Mouse (Mus musculus) erythroblast, embryonic 14.5 days (primary cell): ENCODE data around the gene Ssu72. TPM values are rescaled to one million over a fixed set of nuclear protein-coding genes. Genes with fewer than 3 reads are reported as not detected.
"Not testable (repeated sequence)": the region's sequence is repeated elsewhere in the genome, so short reads cannot be mapped to it uniquely, and the experiment has no call there.

Experiments used
- H3K27me3 ChIP-seq: 2 replicates; pipeline ENCODE4 v1.6.1; 2012; ENCODE audit warnings: inconsistent platforms; ENCODE audit not compliant: control insufficient read depth
- H3K36me3 ChIP-seq: 2 replicates; pipeline ENCODE4 v1.6.1; 2012; ENCODE audit warnings: mild to moderate bottlenecking, inconsistent platforms; ENCODE audit not compliant: control insufficient read depth
- H3K4me1 ChIP-seq: 2 replicates; pipeline ENCODE4 v1.6.1; 2012; ENCODE audit warnings: inconsistent platforms; ENCODE audit not compliant: control insufficient read depth
- H3K4me3 ChIP-seq: replicated peaks from 2 replicates; pipeline ENCODE3; 2012; ENCODE audit warnings: moderate library complexity, mild to moderate bottlenecking, inconsistent platforms
- H3K9me3 ChIP-seq: 2 replicates; pipeline ENCODE4 v1.6.1; 2012; ENCODE audit warnings: low read length, inconsistent platforms, mixed read lengths; ENCODE audit not compliant: control insufficient read depth
- GATA1 ChIP-seq: IDR thresholded peaks from 2 replicates; pipeline ENCODE4 v1.6.1; 2012; ENCODE audit warnings: low read length, inconsistent platforms, mixed read lengths
- TAL1 ChIP-seq: IDR thresholded peaks from 3 replicates; pipeline ENCODE4 v1.6.1; 2012; ENCODE audit warnings: low read length, inconsistent platforms, mixed read lengths
- polyA plus RNA-seq: library from polyadenylated mRNA; stranded (reverse); fragments of >175 nt; gene quantifications from 2 replicates; pipeline ENCODE4 v1.2.3, GENCODE M21; 2012

Ssu72 gene
- polyA plus RNA-seq: 0.83 and 1.1 TPM in 2 replicates

DNA sequence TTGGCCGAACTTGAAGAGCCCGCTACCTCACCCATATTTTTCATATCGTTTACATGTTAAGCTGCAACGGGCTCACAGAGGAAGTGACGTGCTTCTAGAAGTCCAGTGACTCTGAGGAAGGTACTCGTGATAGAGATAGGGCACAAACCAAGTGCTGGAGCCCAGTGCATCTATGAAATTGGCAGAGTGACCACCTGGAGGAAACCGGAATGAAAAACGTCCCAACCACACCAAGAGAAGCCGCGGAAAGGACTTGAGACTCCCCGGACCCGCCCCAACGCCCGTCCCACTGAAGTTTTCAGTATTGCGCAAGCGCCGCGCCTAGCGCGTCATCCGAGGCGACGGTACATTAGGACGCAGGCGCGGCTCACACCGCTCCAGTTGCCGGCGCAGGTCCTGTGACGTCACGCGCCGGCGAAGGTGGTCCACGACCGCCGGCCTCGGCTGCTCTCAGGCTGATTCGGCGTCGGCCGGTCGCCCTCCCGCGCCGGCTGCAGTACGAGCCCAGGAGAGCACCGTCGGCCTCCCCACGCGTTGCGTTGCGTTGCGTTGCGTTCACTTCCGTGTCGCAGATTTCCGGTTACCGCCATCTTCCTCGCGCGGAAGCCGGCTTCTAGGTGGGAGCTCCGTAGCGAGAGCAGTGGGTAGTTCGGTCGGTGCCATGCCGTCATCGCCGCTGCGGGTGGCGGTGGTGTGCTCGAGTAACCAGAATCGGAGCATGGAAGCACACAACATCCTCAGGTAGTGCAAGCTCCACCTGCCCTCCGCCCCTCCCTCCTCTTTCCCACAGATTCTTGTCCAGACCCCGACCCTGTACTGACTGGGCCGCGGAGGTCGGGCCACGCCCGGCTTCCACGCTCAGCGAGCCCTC, at the start of gene Ssu72:
Ssu72 (plus strand) TSS at position 80 of the 871 bp plus-strand sequence.
- Histone ChIP-seq H3K36me3 (peaks cover 21% of the 10 kb centered on the region), H3K27me3 (no peaks in the 10 kb centered on the region), H3K4me1 (peaks cover 47% of the 10 kb centered on the region), H3K4me3 (peak within 1 kb of the TSS; percentile 79), H3K9me3 (no peaks in the 10 kb centered on the region)
- TF ChIP-seq TAL1: no peak
- no peak for TF ChIP-seq GATA1

DNA sequence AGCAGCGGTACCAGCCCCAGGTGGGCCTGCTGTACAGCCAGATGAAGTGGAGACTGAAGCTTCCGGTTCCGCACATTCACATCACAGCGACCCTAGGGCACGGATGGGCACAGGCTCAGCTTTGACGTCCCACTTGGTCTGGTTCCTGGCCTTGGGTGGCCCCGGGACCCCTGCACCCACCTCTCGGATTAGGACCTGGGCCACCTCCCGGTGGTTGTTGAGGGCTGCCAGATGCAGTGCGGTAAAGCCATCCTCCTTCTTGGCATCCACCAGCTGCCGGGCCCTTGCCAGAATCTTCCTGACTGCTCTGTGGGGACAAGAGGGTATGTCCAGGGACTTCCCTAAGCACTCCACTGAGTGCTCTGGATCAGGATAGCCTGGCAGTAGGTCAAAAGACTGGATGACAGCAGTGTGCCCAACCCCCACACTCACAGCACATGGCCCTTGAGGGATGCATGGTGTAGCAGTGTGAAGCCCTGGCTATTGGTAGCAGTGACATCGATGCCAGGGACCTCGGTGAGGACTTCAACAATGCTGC, 48.3 kb upstream of the Ssu72 start:
- H3K4me1 ChIP-seq: peaks cover 19% of the 10 kb centered on the region
- TF ChIP-seq TAL1: no peak
- no peak for TF ChIP-seq GATA1
- peaks cover 10% of the 10 kb centered on the region for H3K36me3 ChIP-seq
- peaks cover 54% of the 10 kb centered on the region for H3K27me3 ChIP-seq
- H3K4me3 ChIP-seq: no peak overlapping the region
- H3K9me3 ChIP-seq: peaks cover 11% of the 10 kb centered on the region

DNA sequence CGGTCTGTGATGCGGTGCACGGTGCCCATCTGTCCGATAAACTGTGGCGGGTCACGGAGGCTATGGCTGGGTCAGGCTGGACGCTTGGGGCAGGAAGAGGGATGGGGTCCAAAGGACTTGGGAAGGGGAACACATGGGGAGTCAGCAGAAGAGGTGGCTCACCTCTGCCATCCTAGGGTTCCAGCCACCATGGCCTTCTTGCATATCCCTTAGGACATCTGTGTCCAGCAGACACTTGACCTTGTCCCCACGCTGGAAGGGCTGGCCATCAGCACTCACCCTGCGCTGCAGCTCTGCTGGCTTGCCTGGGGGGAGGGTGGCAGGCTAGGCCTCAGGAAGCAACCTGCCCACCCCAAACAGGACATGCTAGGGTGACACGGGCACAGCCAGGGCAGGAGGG, 45.6 kb upstream of the Ssu72 start:
- Histone ChIP-seq H3K9me3 (peaks cover 1% of the 10 kb centered on the region), H3K4me3 (no peak overlapping the region), H3K27me3 (peaks cover 27% of the 10 kb centered on the region), H3K36me3 (peaks cover 3% of the 10 kb centered on the region; the same call in 1 of the 2 replicates), H3K4me1 (peaks cover 17% of the 10 kb centered on the region)
- TF ChIP-seq GATA1 (no peak), TAL1 (no peak)

DNA sequence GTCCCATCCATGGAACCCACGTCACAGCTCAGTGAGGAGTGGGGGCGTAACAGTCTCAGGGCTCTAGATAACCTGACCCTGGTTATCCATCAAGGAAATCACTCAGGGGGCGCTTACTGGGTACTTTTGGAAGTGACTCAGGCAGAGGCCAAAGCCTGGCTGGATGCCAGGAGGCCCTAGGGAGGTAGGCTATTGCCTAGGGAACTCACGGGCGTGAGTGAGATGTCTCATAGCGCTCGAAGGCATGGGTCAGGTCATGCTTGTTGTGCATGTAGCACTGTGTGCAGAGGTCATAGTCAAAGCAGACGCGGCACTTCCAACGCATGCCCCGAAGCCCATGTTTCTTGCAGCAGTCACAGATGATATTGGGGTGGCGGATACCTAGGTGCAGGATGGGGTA, 44.0 kb upstream of the Ssu72 start:
- Histone ChIP-seq H3K36me3 (peaks cover 3% of the 10 kb centered on the region; the same call in 1 of the 2 replicates), H3K4me3 (no peak overlapping the region), H3K27me3 (peaks cover 10% of the 10 kb centered on the region), H3K4me1 (peaks cover 4% of the 10 kb centered on the region), H3K9me3 (no peaks in the 10 kb centered on the region)
- no peak for TF ChIP-seq GATA1
- no peak for TF ChIP-seq TAL1

DNA sequence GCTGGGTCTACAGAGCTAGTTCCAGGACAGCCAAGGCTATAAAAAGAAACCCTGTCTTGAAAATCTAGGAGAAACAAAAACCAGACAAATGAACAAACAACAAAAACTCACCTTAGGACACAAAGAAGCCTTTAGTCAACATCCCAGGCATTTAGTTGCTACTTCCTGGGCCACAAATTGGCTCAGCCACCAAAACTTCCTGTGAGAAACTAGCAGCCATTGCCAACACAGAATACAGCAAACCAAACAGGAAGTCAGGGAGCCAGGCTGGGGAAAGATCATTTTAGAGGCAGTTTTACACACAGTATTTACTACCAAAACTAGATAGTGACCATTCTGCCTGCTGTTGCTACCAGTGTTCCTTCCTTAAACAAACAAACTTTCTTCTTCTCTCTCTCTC, 37.7 kb upstream of the Ssu72 start:
- H3K4me3 ChIP-seq: no peak overlapping the region
- H3K27me3 ChIP-seq: no peaks in the 10 kb centered on the region
- peaks cover 22% of the 10 kb centered on the region for H3K4me1 ChIP-seq
- TF ChIP-seq TAL1 (no peak), GATA1 (no peak)
- H3K36me3 ChIP-seq: no peaks in the 10 kb centered on the region
- no peaks in the 10 kb centered on the region for H3K9me3 ChIP-seq

DNA sequence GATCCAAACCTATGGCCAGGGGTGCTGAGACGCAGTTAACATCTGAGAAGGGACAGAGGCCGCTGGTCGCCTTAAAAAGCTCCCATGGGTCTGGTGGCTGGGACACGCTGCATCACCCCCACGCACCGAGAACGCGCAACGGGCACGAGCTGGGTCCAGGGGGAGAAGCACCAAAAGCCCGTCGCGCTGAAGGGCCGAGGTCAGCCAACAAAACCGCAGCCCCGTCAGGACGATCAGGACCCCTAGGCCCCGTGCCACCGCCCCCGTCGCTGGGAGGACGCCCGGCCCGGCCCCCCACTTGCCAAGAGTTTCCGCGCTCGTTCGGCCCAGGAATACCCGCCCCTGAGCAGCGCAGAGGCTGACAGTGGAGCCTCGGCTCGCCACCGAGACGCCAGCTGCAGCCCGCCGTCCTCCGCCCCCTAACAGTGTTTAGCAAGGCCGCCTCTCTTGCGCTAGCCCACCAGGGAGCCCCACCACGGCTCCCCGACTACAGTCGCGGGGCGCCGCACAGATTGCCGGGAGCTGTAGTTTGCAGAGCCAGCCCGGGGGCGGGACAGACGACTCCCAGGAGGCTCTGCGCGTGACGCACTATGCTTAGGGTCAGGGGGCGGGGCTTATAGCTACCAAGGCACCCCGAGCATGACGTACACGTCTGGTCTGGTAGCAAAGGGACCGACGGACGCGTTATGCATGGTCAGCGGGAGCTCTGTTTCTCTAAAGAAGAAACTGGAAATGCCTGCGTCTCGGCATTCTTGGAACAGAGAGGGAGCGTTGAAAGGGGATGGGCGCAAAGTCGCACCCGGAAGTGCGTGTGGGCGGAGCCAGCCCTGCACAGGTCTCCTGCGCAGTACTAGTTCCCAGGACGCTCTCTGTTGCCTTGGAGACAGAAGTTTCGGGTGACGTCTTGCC, 35.7 kb upstream of the Ssu72 start, which contains the start of gene Mib2:
Mib2 (minus strand) TSS at position 510 of the 909 bp plus-strand sequence.
- H3K4me3 ChIP-seq: peak within 1 kb of the TSS; percentile 78
- H3K9me3 ChIP-seq: no peaks in the 10 kb centered on the region
- TF ChIP-seq GATA1: no peak
- no peak for TF ChIP-seq TAL1
- no peaks in the 10 kb centered on the region for H3K36me3 ChIP-seq
- peaks cover 18% of the 10 kb centered on the region for H3K4me1 ChIP-seq
- H3K27me3 ChIP-seq: no peaks in the 10 kb centered on the region; the same call in 1 of the 2 replicates

DNA sequence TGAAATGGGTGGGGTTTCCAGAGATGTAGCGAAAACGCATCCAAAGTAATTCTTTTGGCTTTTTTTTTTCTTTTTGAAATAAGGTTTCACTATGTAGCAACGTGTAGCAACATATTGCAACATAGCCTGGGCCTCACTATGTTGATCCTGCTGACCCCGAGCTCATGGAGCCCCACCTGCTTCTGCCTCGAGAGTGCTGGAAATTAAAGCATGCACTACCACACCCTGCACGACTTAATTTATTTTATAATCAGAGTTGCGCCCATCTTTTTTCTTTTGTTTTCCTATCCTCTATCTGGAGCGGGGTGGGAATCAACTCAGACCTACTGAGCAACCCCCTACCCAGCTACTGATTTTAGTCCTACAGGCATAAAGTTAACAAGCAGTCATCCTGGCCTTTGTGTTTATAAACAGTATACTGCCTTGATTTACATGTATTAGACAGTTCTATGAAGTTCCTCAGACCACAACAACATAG, 35.0 kb upstream of the Ssu72 start:
- Histone ChIP-seq H3K27me3 (no peaks in the 10 kb centered on the region; the same call in 1 of the 2 replicates), H3K4me1 (peaks cover 18% of the 10 kb centered on the region), H3K4me3 (peak overlapping the region; percentile 78), H3K36me3 (no peaks in the 10 kb centered on the region), H3K9me3 (no peaks in the 10 kb centered on the region)
- TF ChIP-seq GATA1: no peak
- no peak for TF ChIP-seq TAL1

DNA sequence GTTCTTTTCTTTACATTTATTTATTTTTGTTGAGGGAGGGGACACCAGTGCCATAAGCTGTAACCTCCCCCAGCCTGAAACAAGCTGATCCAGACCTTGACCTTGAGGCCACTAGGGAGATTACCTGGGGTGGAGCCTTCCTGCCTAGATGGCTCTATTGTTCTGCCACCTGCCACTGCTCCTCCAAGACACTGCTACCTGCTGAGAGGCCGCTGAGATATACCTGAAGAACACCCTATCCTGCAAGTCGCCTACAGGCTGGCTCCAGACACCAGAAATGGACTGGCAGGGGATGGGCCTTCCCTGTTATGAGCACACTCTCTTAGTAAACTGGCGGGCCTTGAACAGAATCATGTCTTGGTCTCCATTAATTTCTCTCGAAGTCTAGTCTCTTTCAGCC, 34.4 kb upstream of the Ssu72 start:
- not testable (repeated sequence) for H3K27me3 ChIP-seq, H3K9me3 ChIP-seq, H3K36me3 ChIP-seq
- peaks cover 18% of the 10 kb centered on the region for H3K4me1 ChIP-seq
- H3K4me3 ChIP-seq: peak overlapping the region; percentile 78
